Mouse (Mus musculus): ENCODE measurements around the gene Agap2. TPM values are rescaled to one million over a fixed set of nuclear protein-coding genes. Genes with fewer than 3 reads are reported as not detected.

Gene Agap2
- total RNA-seq, 4 experiments from 2014 or later: 657 to 727 (median 692) TPM

DNA sequence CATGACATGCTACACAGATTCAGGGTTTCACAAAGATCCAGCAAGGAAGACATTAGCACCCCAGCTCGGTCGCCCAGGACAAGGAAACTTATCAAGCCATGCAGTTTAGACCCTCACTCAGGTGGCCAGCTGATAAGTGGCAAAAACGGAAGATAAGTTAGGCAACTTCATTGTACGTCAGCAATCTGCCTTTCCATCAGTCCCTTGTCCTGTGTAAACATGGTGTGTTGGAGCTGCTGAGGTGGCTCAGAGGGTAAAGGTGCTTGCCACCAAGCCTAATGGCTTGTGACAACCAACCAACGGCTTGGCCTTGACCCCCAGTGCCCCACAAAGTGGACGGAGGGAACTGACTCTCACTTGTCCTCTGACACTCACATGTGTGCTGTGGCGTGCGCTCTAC, 25.3 kb downstream of the Agap2 start:
- no peak for DNase-seq (ENCODE audit: low spot score in 2 of 2)

DNA sequence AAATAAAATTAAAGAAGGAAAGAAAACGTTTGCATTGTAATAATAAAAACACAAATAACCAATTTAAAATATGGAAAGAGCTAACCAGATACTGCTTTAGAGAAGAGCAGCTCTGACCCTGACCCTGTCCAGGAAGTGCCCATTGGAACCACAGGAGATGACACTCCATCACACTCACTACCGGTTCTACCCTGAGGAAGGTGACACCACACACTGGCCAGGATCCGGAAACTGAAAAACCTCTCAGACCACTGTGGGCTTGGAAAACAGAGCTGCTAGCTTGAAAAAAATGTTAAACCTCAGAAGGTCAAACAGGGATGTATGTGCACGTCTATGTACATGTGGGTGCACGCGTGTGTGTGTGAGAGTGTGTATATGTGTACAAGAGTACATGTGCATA, 26.1 kb downstream of the Agap2 start:
- no peak for DNase-seq (ENCODE audit: low spot score in 2 of 2)

GRCm38 (mm10) chr10:127103631-127104030, 28.5 kb downstream of the Agap2 start:
- DNase-seq (ENCODE audit: low spot score in 2 of 2): no peak

GRCm38 (mm10) chr10:127107563-127108261, 32.6 kb downstream of the Agap2 start:
- DNase-seq (ENCODE audit: low spot score in 2 of 2): no peak

GRCm38 (mm10) chr10:127108262-127108583, 33.1 kb downstream of the Agap2 start:
- DNase-seq (ENCODE audit: low spot score in 2 of 2): no peak

- DNase-seq (ENCODE audit: low spot score in 2 of 2): no peak
These were observed 36.2 kb downstream of the Agap2 start for GRCm38 (mm10) chr10:127111001-127111887.

GRCm38 (mm10) chr10:127114408-127114807, 39.3 kb downstream of the Agap2 start:
- DNase-seq (ENCODE audit: low spot score in 2 of 2): no peak

GRCm38 (mm10) chr10:127115068-127115467, 40.0 kb downstream of the Agap2 start:
- no peak for DNase-seq (ENCODE audit: low spot score in 2 of 2)

DNA sequence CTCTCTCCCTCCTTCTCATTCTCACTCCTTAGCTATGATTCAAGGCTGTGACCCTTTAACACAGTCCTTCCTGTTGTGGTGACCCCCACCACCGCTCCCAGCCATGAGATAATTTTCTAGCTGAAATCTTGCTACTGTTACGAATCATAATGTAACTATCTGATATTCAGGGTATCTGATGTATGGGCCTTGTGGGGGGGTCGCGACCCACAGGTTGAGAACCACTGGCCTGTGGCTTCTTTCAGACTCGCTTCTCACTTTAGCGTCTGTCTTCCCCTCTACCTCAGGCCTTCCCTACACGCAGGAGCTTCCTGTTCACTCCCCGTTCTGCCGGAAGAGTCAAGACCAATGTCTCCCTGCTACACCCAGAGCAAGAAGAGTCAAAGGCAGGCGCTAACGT, 43.4 kb downstream of the Agap2 start:
- DNase-seq (ENCODE audit: low spot score in 2 of 2): no peak

- DNase-seq (ENCODE audit: low spot score in 2 of 2): no peak
These were observed 44.1 kb downstream of the Agap2 start for GRCm38 (mm10) chr10:127119229-127119628.

GRCm38 (mm10) chr10:127120301-127121065, 45.4 kb downstream of the Agap2 start:
- DNase-seq (ENCODE audit: low spot score in 2 of 2): no peak

- DNase-seq (ENCODE audit: low spot score in 2 of 2): peak; percentile 97 to 99
These were observed 46.0 kb downstream of the Agap2 start, which contains the start of gene Os9 for GRCm38 (mm10) chr10:127121066-127121477. Gene Os9, minus strand, starts transcription at chr10:127121131.

- DNase-seq (ENCODE audit: low spot score in 2 of 2): no peak
These were observed 46.9 kb downstream of the Agap2 start for GRCm38 (mm10) chr10:127122018-127122417.

- peak in 1 of 2 experiments; percentile 48 for DNase-seq (ENCODE audit: low spot score in 2 of 2)
These were observed 47.8 kb downstream of the Agap2 start for GRCm38 (mm10) chr10:127122784-127123435.

DNA sequence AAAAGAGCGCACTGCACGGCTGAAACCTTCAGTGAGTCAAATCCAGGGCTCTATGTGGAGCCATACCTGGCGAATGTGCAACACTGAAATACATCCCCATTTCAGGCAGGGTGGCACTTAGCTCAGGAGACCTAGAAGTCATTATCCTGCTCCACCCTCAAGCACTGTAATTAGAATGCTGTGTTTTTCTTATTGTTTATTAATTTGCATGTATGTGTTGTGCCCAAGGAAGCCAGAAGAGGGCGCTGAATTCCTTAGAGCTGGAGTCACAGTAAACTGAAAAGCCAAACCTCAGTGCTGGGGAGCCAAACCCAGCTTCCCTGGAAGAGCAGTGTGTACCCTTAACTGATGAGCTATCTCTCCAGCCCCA, 48.3 kb downstream of the Agap2 start:
- peak; percentile 66 to 86 for DNase-seq (ENCODE audit: low spot score in 2 of 2)

- DNase-seq (ENCODE audit: low spot score in 2 of 2): no peak
These were observed 50.3 kb downstream of the Agap2 start for GRCm38 (mm10) chr10:127125210-127126001.

DNA sequence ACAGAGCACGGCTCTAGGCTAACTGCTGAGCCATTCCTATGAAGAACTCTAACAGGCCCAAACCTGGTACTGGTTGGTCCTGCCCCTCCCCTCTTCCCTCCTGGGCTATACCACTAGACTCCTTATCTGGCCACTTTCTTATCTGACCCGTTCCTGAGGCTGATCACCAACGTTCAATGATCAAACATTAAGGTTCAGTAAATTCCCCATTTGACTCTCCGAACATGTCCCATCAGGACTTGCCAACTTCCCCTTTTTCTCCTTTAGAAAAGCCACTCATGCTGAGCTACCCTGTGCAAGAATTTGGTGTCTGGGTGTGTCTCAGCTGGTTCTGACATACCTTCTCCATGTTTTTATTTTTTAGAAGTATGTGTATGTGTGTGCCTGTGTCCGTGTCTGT, 51.5 kb downstream of the Agap2 start:
- no peak for DNase-seq (ENCODE audit: low spot score in 2 of 2)

- no peak for DNase-seq (ENCODE audit: low spot score in 2 of 2)
These were observed 52.7 kb downstream of the Agap2 start for GRCm38 (mm10) chr10:127127711-127128279.

DNA sequence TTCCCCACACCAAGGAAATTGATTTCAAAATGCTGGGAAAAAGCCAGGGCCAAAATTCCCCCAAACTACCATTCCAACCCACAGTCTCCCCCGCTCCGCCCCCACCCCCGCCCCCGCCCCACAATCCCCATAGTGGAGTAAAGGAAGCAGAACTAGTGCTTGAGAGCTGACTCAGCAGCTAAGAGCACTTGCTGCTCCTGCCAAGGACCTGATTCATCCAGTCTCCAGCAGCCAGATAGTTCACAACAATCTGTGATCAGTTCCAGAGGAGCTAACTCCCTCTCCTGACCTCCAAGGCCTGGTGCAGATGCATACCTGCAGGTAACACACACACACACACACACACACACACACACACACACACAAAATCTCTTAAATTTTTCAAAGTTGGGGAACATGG, 54.3 kb downstream of the Agap2 start:
- DNase-seq (ENCODE audit: low spot score in 2 of 2): no peak

GRCm38 (mm10) chr10:127132469-127132868, 57.4 kb downstream of the Agap2 start:
- no peak for DNase-seq (ENCODE audit: low spot score in 2 of 2)

All from layer of hippocampus, adult 8-10 months (tissue).